Mouse (Mus musculus): ENCODE results near the gene Dnmt3b. TPM values are rescaled to one million over a fixed set of nuclear protein-coding genes. Genes with fewer than 3 reads are reported as not detected.

Gene Dnmt3b
- total RNA-seq (2021) = 1 to 10 TPM; 3.0 to 3.5 TPM

DNA sequence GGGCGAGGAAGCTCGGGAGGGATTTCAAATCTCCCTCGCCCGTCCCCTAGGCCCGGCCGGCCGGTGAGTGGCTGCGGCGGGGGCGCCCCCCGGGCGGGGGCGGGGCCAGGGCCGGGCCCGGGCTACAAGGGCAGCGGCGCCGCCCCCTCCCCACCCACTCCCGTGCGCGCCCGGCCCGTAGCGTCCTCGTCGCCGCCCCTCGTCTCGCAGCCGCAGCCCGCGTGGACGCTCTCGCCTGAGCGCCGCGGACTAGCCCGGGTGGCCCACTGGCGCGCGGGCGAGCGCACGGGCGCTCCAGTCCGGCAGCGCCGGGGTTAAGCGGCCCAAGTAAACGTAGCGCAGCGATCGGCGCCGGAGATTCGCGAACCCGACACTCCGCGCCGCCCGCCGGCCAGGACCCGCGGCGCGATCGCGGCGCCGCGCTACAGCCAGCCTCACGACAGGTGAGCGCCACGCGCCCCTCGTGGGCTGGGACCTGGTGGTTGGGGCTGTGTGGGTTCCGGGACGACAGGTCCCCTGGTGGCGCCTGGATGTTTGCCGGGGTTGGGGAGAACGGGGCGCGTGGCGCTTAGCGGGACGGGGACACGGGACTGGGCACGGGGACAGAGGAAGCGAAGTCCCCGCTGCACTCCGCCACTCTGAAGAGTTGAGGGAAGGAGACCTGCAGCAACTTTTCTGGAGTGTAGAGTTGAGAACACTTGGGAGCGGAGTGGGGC, at the start of gene Dnmt3b:
Gene Dnmt3b, plus strand, starts transcription at position 153 of the 716 bp plus-strand sequence.
- DNase-seq = peak; percentile 67

DNA sequence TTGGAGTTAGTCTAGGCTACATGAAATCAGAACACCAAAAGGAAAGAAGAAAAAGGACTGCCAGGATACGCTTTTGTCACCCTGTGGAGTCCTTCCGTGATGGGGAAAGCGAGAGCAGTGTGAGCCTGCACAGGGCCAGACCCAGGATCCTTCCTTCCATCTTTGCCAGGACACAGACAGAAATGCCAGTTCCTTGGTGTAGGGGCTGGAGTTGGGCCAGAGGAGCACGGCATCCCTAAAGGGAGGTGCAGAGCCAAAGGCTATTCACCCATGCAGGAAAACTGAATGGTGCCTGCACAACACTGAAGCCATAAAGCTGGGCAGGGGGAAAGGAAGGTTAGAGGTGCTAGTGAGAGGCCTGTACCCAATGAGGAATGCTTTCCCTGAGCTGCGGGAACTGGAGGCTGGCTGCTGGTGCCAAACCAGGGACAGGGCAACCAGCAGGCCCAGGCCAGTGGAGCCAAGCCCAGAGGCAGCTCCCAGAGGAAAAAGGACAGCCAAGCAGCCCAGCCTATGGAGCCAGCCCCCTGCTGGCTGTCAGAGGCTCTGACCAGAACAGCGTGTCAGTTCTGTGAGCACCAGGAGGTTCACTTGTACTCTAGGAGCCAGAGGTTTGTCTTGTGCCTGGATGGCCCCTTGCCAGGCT, 49.1 kb upstream of the Dnmt3b start:
- peak; percentile 68 for DNase-seq

DNA sequence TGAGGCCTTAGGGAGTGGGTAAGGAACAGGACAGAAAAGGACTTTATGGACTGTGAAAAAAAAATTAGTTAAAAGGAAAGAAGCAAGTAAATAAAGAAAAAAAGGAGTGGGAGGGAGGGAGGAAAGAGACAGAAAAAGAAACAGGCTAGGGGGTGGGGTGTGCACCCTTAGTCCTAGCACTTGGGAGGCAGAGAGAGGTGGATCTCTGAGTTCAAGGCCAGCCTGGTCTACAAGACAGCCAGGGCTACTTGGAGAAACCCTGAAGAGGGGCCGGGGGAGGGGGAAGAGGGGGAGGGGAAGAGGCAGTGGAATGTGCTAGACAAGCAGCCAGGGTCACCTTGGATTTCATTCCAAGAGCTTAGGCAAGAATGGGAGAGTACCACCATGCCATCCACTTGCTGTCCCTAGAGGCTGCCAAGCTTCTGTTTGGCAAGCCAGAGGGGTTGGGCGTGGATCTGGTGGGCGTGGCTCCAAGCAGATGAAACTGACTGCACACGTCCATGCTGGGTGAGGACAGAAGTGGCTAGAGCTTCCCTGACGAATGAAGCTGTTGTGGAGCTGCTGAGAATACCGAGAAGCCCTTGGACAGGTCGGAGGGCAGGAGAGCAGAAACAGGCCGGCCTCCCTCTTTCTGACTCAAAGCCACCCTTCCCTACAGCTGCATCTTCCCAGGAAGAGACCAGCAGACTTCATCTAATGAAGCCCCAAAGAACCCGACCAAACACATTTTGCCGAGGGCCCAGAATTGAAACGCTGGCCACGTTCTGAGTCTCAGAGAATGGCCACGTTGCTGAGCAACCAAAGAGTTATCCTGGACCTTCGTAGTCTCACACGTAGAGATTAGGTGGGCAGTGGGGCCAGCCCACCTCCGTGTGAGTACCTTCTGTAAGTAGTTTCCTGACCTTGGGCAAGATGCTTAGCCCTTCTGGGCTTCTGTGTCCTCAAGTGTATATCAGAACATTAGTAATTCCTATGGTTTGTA, 48.3 kb upstream of the Dnmt3b start:
- peak; percentile 67 for DNase-seq

DNA sequence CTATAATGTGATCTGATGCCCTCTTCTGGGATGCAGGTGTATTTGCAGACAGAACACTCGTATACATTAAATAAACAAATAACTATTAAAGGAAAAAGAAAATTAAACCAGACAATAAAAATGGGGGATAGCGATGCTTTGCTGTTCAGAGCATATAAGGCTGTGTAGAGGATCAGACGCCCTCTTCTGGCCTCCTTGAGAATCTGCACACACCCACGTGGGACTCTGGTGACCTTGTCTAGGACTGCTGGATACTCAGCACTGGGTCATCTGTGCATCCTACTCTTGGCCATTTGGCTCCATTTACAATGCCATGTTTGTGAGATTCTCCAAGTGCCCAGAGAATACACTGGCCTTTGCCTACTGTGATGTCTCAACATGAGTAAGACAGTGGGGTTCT, 45.5 kb upstream of the Dnmt3b start:
- no peak for DNase-seq

DNA sequence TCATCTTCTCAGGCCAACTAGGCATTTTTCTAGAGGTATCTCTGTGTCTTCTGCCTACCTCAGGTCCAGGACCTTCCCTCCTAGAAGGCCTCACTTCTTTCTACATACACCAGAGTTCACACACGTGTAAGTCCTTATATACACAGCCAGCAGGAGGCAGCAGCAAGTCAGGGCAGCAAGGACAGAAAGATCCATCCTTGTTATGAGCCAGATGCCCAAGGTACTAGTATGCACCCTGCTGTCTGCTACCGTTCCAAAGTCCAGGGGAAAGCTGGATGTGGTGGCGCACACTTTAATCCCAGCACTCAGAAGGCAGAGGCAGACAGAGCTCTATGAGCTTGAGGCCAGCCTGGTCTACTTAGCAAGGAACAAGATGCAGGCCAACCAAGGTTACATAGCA, 42.8 kb upstream of the Dnmt3b start:
- no peak for DNase-seq

DNA sequence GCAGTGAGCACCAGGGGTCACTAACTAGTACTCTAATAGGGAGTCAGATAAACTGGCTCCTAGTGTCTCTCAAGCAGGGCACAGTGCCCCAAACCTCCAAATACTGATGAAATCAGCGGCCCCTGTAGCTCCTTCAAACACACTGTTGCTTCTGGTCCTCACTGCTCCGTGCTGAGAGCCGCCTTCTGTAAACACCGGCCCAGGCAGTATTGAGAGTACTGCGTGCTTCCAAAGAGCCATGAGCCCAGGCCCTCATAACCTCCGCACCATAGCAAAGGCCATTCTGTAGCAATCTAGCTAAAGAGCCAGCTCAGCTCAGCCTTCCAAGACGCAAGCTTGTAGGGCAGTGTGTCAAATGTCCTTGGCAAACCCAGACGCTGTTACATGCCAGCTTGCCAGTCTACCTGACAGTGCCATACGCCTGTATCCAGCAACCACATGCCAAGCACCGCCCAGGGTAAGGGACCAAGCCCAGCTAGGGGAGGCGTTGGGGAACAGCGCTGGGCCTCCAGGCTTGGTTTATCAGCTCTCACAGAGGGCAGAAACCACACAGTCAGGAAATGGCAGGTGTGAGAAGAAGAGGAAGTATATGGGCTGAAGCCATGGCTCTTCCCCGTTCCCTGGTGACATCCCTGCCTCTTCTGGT, 41.3 kb upstream of the Dnmt3b start:
- no peak for DNase-seq

DNA sequence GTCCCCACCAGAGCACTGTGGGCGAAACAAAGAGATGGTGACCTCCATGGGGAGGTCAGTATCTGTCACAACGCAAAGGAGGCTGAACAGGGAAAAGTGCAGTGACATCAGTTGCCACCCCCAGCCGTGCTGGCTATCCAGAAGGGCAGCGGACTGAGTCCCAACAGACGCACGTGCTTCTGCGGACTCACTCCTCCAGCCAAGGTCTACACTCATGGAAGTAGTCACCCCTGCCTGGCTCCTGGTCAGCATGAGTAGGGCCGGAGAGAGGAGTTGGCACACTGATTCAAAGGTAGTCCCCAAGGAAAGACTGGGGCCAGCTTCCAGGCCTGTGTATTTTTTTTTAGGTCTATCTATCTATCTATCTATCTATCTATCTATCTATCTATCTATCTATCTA, 40.2 kb upstream of the Dnmt3b start:
- no peak for DNase-seq

DNA sequence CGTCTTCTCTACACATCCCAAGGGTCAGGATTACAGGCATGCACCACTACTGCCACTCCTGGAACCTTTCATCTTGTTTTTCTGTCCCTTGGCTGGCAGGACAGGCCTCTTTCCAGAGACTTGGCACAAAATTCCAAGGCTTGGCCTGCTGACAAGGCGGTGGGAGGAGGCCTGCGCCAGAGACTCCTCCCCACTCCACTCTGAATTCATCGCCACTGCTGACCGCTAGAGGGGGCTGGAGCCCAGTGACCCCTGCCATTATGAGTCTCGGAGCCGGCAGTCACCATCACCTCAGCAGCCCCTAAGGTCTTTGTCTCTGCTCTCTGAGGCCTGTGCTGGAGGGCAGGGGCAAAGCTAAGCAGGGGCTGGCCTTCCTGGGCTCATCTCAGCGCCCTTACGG, 39.7 kb upstream of the Dnmt3b start:
- peak; percentile 95 for DNase-seq

DNA sequence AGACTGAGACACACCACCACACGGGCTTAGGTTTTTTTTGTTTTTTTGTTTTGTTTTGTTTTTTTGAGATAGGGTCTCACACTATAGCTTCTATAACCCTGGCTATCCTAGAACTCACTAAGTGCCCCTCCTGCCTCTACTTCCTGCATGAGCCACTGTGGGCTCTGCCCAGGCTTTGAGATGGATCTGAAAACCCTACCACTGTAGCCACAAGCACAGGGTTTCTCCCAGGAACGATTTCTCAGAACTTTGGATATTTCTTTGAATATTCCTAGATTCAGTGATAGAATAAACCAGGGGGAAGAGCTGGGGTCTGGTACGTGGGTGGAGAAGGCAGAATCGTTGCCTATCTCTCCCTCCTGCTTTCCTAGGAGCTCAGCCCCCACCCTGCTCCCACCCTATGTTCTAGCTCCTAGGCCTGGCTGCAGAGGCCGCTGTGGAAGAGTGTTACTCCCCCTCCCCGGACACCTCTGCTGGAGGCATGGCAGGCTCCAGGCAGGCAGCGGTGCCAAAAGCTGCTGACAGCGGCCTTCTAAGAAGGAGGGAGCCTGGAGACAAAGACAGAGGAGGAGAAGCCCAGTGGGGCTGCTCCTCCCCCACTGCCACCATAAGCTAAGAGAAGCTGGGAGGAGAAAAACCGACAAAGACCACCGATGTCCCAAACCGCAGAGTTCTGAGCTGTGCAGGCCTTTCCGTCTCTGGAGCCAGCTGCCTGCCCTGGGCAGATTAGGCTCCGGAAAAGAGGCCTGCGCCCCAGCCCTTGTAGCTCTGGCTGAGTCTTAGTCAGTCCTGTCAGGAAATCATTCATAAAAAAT, 38.6 kb upstream of the Dnmt3b start:
- DNase-seq = peak; percentile 45

DNA sequence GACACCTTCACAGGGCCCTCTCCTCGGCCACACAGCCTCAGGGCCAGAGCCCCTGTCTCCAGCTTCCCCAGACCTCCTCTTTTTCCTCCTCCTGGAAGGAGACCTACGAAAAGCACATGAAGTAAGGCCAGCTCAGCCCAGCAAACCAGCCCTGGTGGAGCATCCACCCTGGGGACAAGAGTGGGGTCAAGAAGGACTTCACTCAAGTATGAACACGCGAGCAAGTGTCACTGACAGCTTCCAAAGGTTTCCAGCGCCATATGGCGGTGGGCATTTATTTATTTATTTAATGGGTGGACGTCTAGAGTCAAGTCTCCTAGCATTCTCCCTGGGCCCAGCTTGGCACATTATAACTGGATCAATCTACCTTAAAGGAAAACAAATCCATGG, 38.0 kb upstream of the Dnmt3b start:
- DNase-seq = no peak

DNA sequence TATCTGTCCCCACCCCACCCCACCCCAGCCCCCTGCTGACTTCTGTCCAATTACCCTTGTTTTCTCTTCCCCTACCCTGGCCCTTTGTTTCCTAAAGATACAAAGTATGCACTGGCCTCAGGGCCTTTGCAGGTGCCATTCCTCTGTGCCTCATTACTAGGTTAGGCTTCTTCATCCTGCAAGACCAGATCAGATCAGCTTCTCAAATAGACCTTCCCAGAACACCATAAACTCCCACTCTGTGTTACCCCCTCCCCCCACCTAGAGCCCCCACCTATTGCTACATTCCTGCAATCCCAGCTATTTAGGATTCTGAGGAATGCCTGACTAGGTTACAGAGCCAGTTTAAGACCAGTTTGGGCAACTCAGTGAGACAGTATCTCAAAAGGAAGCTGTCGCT, 37.5 kb upstream of the Dnmt3b start:
- no peak for DNase-seq

DNA sequence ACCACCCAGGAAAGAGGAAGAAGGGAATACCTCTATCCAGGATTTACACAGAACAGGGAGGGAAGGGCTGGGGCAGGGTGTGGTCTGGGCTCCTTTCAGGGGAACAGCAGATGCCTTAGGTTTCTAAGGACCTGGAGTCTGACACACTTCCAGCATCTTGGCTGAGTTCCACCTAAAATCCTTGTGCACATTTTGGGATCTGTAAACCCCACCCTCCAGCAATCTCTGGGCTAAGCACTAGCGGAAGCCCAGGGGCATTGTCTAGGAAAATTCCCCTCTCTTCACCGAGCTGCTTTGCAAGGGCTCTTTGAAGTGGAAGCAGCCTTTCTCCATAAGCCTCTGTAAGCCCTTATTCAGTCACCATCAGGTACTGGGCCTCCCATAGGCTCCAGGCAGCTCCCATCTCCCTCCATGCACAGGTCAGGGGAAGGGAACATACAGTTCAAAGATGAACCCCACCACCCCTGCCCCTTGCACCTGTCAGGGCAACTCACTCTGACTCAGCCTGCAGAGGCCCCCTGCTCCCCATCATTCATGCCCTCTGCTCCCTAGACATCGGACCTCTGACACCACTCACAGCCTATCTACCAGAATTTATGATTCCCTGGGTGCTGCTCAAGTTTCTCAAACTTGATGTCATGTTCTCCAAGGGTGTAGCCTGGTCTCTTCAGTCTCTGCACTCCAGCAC, 36.5 kb upstream of the Dnmt3b start:
- DNase-seq = peak; percentile 42

DNA sequence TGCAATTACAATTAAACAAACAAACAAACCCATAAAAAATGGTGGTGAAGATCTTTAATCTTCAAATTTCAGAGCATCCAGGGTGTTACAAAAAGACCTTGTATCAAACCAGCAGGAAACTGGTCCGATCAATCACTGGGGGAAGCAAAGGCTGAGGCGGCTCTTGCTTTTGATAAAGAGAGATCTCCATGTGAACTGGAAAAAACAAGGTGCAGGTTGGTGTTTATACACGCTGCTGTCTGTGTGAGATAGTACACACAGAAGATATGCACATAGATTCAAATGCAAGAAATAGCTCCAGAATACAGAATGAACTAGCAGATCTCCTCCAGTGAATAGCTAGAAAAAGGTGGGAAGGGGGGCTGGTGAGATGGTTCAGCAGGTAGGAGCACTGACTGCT, 32.4 kb upstream of the Dnmt3b start:
- no peak for DNase-seq

DNA sequence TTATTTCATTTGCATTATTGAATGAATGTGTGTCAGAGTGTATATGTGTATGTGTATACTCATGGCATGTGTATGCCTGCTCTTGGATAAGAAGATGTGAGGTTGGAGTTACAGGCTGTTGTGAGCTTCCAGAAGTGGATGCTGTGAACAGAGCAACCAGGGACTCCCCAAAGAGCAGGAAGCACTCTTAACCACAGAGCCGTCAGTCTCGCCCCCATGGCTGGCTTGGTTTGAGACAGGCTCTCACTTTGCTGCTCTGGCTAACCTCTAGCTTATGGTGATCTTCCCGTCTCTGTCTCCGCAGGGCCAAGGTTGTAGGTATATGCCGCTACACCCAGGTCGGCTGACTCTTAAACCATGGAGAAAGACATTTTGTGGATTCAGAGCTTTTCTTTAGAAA, 30.8 kb upstream of the Dnmt3b start:
- no peak for DNase-seq

DNA sequence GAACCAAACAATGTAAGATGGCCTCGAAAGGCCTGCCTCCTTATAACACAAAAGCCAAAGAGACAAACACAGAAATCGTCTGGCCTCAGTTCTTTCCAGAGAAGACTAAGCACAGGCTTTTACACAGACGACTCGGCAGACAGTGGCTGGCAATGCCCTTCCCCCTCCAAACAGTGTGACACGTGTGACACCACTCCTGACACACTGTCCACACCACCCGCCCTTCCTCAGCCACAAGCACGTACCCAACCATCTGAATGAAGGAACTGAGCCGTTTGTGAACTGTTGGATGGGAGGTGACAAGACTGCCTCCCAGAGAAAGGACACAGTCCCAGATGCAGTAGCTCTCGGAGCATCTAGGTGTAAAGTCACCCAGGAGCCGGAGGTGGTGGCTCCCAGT, 30.4 kb upstream of the Dnmt3b start:
- no peak for DNase-seq

DNA sequence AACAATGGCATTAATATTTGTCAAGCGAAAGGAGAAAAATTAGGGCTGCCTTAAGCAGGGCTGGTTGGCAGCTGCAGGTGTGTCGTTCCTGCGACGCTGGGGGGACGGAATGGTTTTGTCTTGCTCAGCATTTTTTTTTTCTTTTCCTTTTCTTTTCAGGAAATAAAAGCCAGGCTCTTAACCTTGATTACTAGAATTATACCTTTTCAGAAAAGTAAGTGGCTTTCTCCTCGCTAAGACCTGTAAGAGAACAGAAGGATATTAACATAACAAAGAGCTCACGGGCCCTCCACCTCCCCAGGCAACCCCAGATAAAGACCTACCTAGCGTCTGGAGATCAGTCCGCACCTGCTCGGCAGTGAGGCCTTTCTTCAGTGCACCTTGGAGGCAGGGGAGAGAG, 26.8 kb upstream of the Dnmt3b start:
- no peak for DNase-seq

DNA sequence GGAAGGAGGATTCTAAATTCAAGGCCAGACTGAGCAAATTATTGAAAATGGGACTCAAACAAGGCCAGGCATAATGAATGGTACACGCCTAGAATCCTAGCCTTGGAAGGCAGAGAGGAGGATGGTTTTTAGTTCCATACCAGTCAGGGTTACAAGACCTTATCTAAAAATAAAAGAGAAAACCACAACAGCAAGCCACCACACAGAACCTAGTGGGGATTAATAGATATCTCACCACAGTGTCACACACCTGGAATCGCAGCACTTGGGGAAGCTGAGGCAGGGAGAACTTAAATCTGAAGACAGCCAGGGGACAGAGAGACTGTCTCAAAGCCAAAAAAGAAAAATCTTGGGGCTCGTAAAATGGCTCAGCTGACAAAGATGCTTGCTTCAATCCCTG, 18.3 kb upstream of the Dnmt3b start:
- no peak for DNase-seq

DNA sequence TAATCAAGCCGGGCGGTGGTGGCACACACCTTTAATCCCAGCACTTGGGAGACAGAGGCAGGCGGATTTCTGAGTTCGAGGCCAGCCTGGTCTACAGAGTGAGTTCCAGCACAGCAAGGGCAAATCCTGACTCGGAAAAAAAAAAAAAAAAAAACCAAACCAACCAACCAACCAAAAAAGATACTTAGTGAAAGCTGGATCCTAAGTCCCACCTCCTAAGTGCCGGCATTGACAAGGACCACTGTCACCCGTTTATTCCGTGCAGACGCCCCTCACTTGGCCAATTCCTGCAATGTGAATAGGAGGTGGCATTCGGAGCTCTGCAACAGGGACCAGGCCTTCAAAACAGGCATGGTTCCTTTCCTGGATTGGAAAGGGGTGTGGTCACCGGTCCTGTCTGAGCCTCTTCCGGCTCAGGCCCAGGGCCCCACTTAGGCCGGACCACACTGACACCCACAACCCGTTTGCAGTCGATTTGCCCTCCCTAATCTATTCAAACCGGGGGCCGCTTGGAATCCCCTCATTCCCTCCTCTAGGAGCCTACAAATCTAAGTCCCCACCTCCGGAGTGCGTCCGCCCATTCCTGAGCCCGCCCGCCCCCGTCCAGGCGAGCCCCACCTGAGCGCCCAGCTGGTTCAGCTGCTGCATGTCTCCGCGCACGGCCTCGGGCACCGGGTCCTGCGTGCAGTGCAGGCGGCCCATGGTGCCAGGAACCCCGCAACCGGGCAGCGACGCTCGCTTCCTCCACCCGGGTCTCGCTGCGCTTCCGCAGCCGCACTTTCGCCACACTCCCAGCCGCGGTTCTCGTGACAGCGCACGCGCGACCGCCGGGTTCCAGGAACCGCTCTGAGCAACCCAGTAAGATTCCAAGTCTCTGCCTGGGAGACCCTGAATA, 17.0 kb upstream of the Dnmt3b start, which contains the start of gene Commd7:
Gene Commd7, minus strand, starts transcription at position 806 of the 895 bp plus-strand sequence.
- peak; percentile 91 for DNase-seq

DNA sequence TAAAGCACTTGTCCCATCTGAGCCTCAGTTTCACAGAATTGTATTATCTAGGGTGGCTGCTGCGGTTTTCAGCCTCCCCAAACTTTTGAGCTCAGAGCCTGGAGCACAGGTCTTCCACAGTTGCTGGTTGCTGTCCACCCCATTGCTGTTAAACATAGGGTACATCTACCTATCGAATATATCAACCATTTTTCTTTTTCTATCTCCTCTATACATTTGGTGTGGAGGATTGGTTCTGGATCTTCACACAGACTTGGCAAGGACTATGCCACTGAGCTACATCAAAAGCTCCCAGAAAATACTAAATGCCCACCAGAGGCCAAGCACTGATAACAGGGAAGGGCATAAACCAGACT, 16.4 kb upstream of the Dnmt3b start:
- DNase-seq = no peak

DNA sequence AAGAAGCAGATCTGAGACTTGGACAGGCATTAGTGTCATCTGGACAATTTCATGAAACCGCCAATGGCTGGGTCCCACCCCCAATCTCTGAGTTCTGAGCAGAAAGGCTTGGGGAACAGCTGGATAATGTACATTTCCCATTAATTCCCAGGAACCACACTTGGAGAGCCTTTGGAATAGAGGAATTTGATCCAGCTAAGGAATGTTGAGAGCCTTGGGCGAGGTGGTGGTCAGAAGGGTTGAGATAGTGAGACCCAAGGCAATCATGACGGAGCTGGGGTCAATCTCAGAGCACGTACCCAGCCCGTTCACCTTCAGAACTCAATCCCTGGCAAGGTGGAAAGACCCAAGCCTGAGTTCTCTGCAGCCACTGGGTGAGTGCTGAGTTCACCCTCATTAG, 16.0 kb upstream of the Dnmt3b start:
- no peak for DNase-seq

Data from heart, postnatal 4 days (tissue).